Mouse (Mus musculus): ENCODE measurements around the gene Gpr179.

DNA sequence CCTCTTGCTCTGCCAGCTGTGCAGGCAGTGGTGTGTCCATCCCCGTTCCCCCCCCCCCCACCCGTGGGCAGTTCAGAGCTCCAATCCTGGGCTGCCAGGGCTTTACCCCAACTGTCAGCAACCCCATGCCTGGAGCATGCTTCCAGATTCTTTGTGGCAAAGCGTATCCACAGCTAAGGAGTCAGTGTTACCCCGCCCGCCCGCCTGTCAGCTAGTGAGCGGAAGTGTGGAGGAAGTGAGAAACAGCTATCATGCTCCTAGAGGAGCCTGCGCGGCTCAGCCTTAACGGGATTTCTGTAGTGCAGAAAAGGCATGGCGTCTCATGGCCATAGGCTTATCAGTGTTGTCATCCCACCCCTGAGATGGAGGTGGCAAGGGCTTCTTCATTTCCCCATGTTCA, 42.3 kb upstream of the Gpr179 start:
- no peak for TF ChIP-seq GATA1 (IDR thresholded peaks at IDR 0.05; ENCODE audit: low read length)
- TF ChIP-seq TAL1 (IDR thresholded peaks at IDR 0.05; ENCODE audit: low read length) = no peak
